Mouse (Mus musculus) forebrain, embryonic 11.5 days (tissue): ENCODE data around the gene Jade1. TPM values are rescaled to one million over a fixed set of nuclear protein-coding genes. Genes with fewer than 3 reads are reported as not detected.

Experiments
- ATAC-seq: fragments of 200-750 bp; cut with Nextera tagmentation; replicated peaks from 2 replicates; pipeline ENCODE4 v1.8.0; 2017; ENCODE audit warnings: moderate TSS enrichment; ENCODE audit not compliant: low FRiP score
- DNase-seq: peaks from one replicate; pipeline ENCODE4 v3.0.0-alpha.2; 2017; ENCODE audit warnings: low spot score
- H3K27ac ChIP-seq: fragments of 300-500 bp; sonication (generic); 2 replicates; pipeline ENCODE4 v1.5.1; 2014; ENCODE audit warnings: low read depth, low read length
- H3K27me3 ChIP-seq: fragments of 300-500 bp; sonication (generic); 2 replicates; pipeline ENCODE4 v1.6.1; 2014; ENCODE audit warnings: mild to moderate bottlenecking, low read length, mixed read lengths; ENCODE audit not compliant: control insufficient read depth, insufficient read depth
- H3K36me3 ChIP-seq: fragments of 300-500 bp; sonication (generic); 2 replicates; pipeline ENCODE4 v1.6.1; 2014; ENCODE audit warnings: mild to moderate bottlenecking, low read length, moderate library complexity, mixed read lengths; ENCODE audit not compliant: control insufficient read depth, insufficient read depth
- H3K4me1 ChIP-seq: fragments of 300-500 bp; sonication (generic); replicated peaks from 2 replicates; pipeline ENCODE4 v1.6.1; 2014; ENCODE audit warnings: low read length, mixed read lengths; ENCODE audit not compliant: control insufficient read depth, insufficient read depth
- H3K4me2 ChIP-seq: fragments of 300-500 bp; sonication (generic); 2 replicates; pipeline ENCODE4 v1.6.1; 2014; ENCODE audit warnings: low read depth, mild to moderate bottlenecking, low read length, moderate library complexity, mixed read lengths; ENCODE audit not compliant: severe bottlenecking
- H3K4me3 ChIP-seq: fragments of 300-500 bp; sonication (generic); 2 replicates; pipeline ENCODE4 v1.5.1; 2014; ENCODE audit warnings: low read depth, low read length
- H3K9ac ChIP-seq: fragments of 300-500 bp; sonication (generic); 2 replicates; pipeline ENCODE4 v1.6.1; 2014; ENCODE audit warnings: low read length
- H3K9me3 ChIP-seq: fragments of 300-500 bp; sonication (generic); 2 replicates; pipeline ENCODE4 v1.6.1; 2016; ENCODE audit warnings: low read length, mixed read lengths; ENCODE audit not compliant: control insufficient read depth
- WGBS: fragments of 180-500 bp; shearing (Covaris S2); extraction: QIAGEN DNeasy Blood & Tissue Kit; methylation state at CpG from one replicate; pipeline ENCODE4 v1.1.7; 2014; 5-methylcytosine and 5-hydroxymethylcytosine counted together
- polyA plus RNA-seq: library from polyadenylated mRNA; unstranded; fragments of >200 nt; fragmentation: Nextera tagmentation; extraction: Ambion mirVana; gene quantifications from 2 replicates; pipeline ENCODE4 v1.2.1, GENCODE M21; 2014

The Jade1 gene
- polyA plus RNA-seq, 1 experiment from 2014 or later = 22.4 TPM

GRCm38 (mm10) chr3:41575971-41576370 is 20.4 kb downstream of the Jade1 start:
- Histone ChIP-seq H3K9me3 (no peaks in the 10 kb centered on the region), H3K4me3 (no peak overlapping the region), H3K4me2 (no peak overlapping the region), H3K36me3 (no peaks in the 10 kb centered on the region), H3K27ac (no peak overlapping the region), H3K27me3 (no peaks in the 10 kb centered on the region), H3K9ac (no peak overlapping the region), H3K4me1 (peaks cover 12% of the 10 kb centered on the region; the same call in 1 of the 2 replicates)
- DNase-seq (no peak), ATAC-seq (no peak)
- 88% methylated on average over 5 of the region's 5 CpGs for WGBS

DNA sequence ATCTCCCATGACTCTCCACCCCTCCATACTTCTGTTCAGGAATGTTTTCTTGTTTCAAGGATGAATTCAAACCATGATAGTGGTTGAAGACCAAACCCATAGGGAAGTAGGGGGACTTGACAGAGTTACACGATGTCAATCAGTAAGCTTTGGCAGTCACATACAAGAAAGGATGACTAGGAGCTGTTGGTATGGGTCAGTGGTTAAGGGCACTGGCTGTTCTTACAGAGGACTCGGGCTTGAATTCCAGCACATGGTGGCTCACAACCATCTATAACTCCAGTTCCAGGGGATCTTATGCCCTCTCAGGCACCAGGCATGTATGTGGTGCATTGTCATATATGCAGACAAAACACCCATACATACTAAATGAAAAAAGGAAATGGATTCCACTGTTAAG is 21.7 kb downstream of the Jade1 start:
- Histone ChIP-seq H3K9me3 (no peaks in the 10 kb centered on the region), H3K27ac (no peak overlapping the region), H3K9ac (no peak overlapping the region), H3K4me3 (no peak overlapping the region), H3K4me1 (peaks cover 14% of the 10 kb centered on the region; the same call in 1 of the 2 replicates), H3K36me3 (no peaks in the 10 kb centered on the region), H3K27me3 (no peaks in the 10 kb centered on the region), H3K4me2 (no peak overlapping the region)
- DNase-seq (no peak), ATAC-seq (no peak)
- 70% methylated on average over 2 of the region's 2 CpGs for WGBS

GRCm38 (mm10) chr3:41579873-41580272 is 24.3 kb downstream of the Jade1 start:
- H3K4me2 ChIP-seq = no peak overlapping the region
- WGBS = 22% methylated on average over 4 of the region's 4 CpGs
- H3K4me1 ChIP-seq = peaks cover 14% of the 10 kb centered on the region; the same call in 1 of the 2 replicates

DNA sequence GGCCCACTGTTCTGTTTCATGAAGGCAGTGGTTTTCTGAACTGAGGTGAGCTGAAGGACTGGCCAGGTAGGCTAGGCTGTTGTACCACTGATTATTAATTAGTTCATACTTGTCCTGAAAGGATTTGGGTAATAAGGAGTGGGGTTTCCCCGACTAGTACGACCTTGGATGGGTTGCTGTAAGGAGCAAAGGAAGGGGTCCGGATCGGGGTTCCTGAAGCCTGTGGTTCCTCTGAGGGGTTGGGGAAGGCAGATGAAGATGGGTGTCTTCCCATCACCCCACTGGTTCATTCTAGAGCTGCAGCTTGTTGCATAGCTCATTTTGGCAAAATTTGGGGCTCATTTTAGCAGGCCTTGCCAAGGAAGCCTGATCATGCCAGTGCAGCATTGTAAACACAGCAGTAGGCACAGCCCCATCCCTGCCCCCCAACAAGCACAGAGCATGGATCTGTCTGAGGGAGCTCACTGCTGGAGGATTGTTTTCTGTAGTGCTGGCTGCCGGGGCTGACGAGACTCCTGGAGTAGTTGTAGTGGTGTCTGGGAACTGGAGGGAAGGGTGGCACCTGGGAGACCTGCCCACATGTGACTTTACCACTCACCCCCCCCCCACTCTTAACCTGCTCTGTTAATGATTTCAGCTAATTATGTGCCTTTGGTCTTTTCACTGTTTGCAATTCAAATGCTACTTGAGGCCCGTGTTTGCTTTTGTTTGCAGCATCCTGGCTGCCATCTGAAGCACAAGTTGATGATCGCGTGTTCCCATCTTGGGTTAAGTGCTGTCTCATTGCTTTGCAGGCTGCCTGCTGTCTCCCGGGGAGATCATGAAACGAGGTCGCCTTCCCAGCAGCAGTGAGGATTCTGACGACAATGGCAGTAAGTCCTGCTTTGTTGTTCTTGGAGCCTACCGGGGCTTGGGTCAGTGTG is 25.1 kb downstream of the Jade1 start:
- H3K27ac ChIP-seq = 0 out of 2 replicates have a peak overlapping the region, but pooled peaks have one; percentile 12
- H3K27me3 ChIP-seq = no peaks in the 10 kb centered on the region
- peak; percentile 43; the same call in 1 of the 2 replicates for ATAC-seq
- H3K9me3 ChIP-seq = no peaks in the 10 kb centered on the region
- no peaks in the 10 kb centered on the region for H3K36me3 ChIP-seq
- 30% methylated on average over 14 of the region's 14 CpGs for WGBS
- no peak overlapping the region for H3K4me3 ChIP-seq
- H3K4me1 ChIP-seq = peaks cover 14% of the 10 kb centered on the region; the same call in 1 of the 2 replicates
- no peak for DNase-seq
- H3K4me2 ChIP-seq = no peak overlapping the region
- no peak overlapping the region for H3K9ac ChIP-seq

More at GRCm38 (mm10) chr3:41579873-41580272, 24.3 kb downstream of the Jade1 start:
- Histone ChIP-seq H3K27ac (no peak overlapping the region), H3K27me3 (no peaks in the 10 kb centered on the region), H3K9me3 (no peaks in the 10 kb centered on the region), H3K4me3 (no peak overlapping the region), H3K9ac (no peak overlapping the region), H3K36me3 (no peaks in the 10 kb centered on the region)
- DNase-seq (no peak), ATAC-seq (no peak)

- Histone ChIP-seq H3K4me2 (no peak overlapping the region), H3K9me3 (no peaks in the 10 kb centered on the region), H3K27ac (no peak overlapping the region), H3K4me3 (no peak overlapping the region), H3K36me3 (no peaks in the 10 kb centered on the region), H3K27me3 (no peaks in the 10 kb centered on the region), H3K9ac (no peak overlapping the region), H3K4me1 (peaks cover 14% of the 10 kb centered on the region; the same call in 1 of the 2 replicates)
- ATAC-seq = no peak
- DNase-seq = no peak
- WGBS = 65% methylated on average over 8 of the region's 8 CpGs
These were observed 25.9 kb downstream of the Jade1 start for GRCm38 (mm10) chr3:41581436-41581835.

- peaks cover 14% of the 10 kb centered on the region; the same call in 1 of the 2 replicates for H3K4me1 ChIP-seq
- ATAC-seq = no peak
These were observed 26.7 kb downstream of the Jade1 start for GRCm38 (mm10) chr3:41582256-41582655.

DNA sequence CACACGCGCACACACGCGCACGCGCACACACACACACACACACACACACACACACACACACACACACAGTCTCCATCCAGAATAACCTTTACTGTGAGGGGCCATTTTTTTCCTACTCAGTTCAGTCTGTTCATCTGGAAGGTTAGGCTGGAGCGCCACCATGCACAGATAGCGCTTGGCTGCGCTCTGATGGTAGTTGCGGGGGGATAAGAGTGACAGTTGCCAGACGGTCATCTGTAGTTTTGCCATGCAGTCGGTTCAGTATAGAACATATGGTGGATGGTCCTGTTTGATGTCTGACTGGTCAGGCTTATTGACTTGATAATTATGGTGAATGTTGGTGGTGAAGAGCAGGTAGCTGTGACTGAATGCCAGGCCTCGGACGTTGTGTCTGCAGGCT is 27.6 kb downstream of the Jade1 start:
- no peaks in the 10 kb centered on the region for H3K27me3 ChIP-seq
- no peak overlapping the region for H3K4me3 ChIP-seq
- ATAC-seq (no peak), DNase-seq (no peak)
- 93% methylated on average over 14 of the region's 14 CpGs for WGBS
- H3K9me3 ChIP-seq = no peaks in the 10 kb centered on the region
- peaks cover 14% of the 10 kb centered on the region; the same call in 1 of the 2 replicates for H3K4me1 ChIP-seq
- no peak overlapping the region for H3K4me2 ChIP-seq
- no peaks in the 10 kb centered on the region for H3K36me3 ChIP-seq
- no peak overlapping the region for H3K9ac ChIP-seq
- H3K27ac ChIP-seq = no peak overlapping the region

More at GRCm38 (mm10) chr3:41582256-41582655, 26.7 kb downstream of the Jade1 start:
- Histone ChIP-seq H3K4me3 (no peak overlapping the region), H3K4me2 (no peak overlapping the region), H3K9me3 (no peaks in the 10 kb centered on the region), H3K27me3 (no peaks in the 10 kb centered on the region), H3K36me3 (no peaks in the 10 kb centered on the region), H3K9ac (no peak overlapping the region), H3K27ac (no peak overlapping the region)
- 84% methylated on average over 7 of the region's 7 CpGs for WGBS
- no peak for DNase-seq

GRCm38 (mm10) chr3:41583621-41584020 is 28.1 kb downstream of the Jade1 start:
- no peak overlapping the region for H3K4me3 ChIP-seq
- H3K9ac ChIP-seq = no peak overlapping the region
- peaks cover 14% of the 10 kb centered on the region; the same call in 1 of the 2 replicates for H3K4me1 ChIP-seq
- no peaks in the 10 kb centered on the region for H3K27me3 ChIP-seq
- DNase-seq = no peak
- 84% methylated on average over 4 of the region's 4 CpGs for WGBS
- H3K4me2 ChIP-seq = no peak overlapping the region
- H3K27ac ChIP-seq = no peak overlapping the region
- H3K9me3 ChIP-seq = no peaks in the 10 kb centered on the region
- no peaks in the 10 kb centered on the region for H3K36me3 ChIP-seq
- ATAC-seq = no peak
